Mouse (Mus musculus) brain, embryonic 18.5 days (tissue): ENCODE data around the gene Cyp21a1.
"Not testable (repeated sequence)": the region's sequence is repeated elsewhere in the genome, so short reads cannot be mapped to it uniquely, and the experiment has no call there.

Experiments
- DNase-seq: peaks from one replicate; pipeline ENCODE4 v3.0.0-alpha.2; 2012; ENCODE audit warnings: low read depth, low spot score

Cyp21a1 gene

GRCm38 (mm10) chr17:34804301-34804700 is at the start of gene Cyp21a1:
Gene Cyp21a1 (minus strand): TSS chr17:34804561.
- not testable (repeated sequence) for DNase-seq

GRCm38 (mm10) chr17:34853511-34853910 is 49.1 kb upstream of the Cyp21a1 start:
- no peak for DNase-seq

- no peak for DNase-seq
Measured at GRCm38 (mm10) chr17:34850517-34851125, 46.3 kb upstream of the Cyp21a1 start.

- DNase-seq: peak; percentile 91
Measured at GRCm38 (mm10) chr17:34849722-34850516, 45.6 kb upstream of the Cyp21a1 start, which contains the start of the genes Skiv2l and Nelfe. Gene Skiv2l (minus strand): TSS chr17:34850210. Gene Nelfe (plus strand): TSS chr17:34850391.

GRCm38 (mm10) chr17:34847615-34848014 is 43.3 kb upstream of the Cyp21a1 start:
- DNase-seq: no peak

GRCm38 (mm10) chr17:34847192-34847591 is 42.8 kb upstream of the Cyp21a1 start:
- no peak for DNase-seq

GRCm38 (mm10) chr17:34844884-34845283 is 40.5 kb upstream of the Cyp21a1 start:
- DNase-seq: no peak

- DNase-seq: no peak
Measured at GRCm38 (mm10) chr17:34840736-34841307, 36.5 kb upstream of the Cyp21a1 start.

- no peak for DNase-seq
Measured at GRCm38 (mm10) chr17:34838785-34839184, 34.4 kb upstream of the Cyp21a1 start.

- DNase-seq: no peak
Measured at GRCm38 (mm10) chr17:34837464-34838324, 33.3 kb upstream of the Cyp21a1 start.

GRCm38 (mm10) chr17:34836856-34837221 is 32.5 kb upstream of the Cyp21a1 start, which contains the start of the genes Stk19 and Dxo:
Gene Stk19 (minus strand): TSS chr17:34836945.
Gene Dxo (plus strand): TSS chr17:34837019.
- peak; percentile 93 for DNase-seq

- DNase-seq: no peak
Measured at GRCm38 (mm10) chr17:34836155-34836855, 31.9 kb upstream of the Cyp21a1 start.

GRCm38 (mm10) chr17:34830776-34831175 is 26.4 kb upstream of the Cyp21a1 start:
- DNase-seq: not testable (repeated sequence)

- no peak for DNase-seq
Measured at GRCm38 (mm10) chr17:34814818-34815370, 10.5 kb upstream of the Cyp21a1 start.

- DNase-seq: not testable (repeated sequence)
Measured at GRCm38 (mm10) chr17:34813747-34814146, 9.4 kb upstream of the Cyp21a1 start.

- no peak for DNase-seq
Measured at GRCm38 (mm10) chr17:34811275-34811674, 6.9 kb upstream of the Cyp21a1 start.

- DNase-seq: not testable (repeated sequence)
Measured at GRCm38 (mm10) chr17:34810811-34811210, 6.5 kb upstream of the Cyp21a1 start.

GRCm38 (mm10) chr17:34810411-34810810 is 6.0 kb upstream of the Cyp21a1 start:
- not testable (repeated sequence) for DNase-seq

GRCm38 (mm10) chr17:34808599-34809205 is 4.3 kb upstream of the Cyp21a1 start:
- DNase-seq: no peak

GRCm38 (mm10) chr17:34807176-34807575 is 2.8 kb upstream of the Cyp21a1 start:
- DNase-seq: no peak
